Mouse (Mus musculus): ENCODE measurements around the gene Map3k12. TPM values are rescaled to one million over a fixed set of nuclear protein-coding genes. Genes with fewer than 3 reads are reported as not detected.

The Map3k12 gene
- polyA plus RNA-seq, 1 experiment from 2014 or later, result 27.7 TPM

- H3K4me1 ChIP-seq, result peaks cover 56% of the 10 kb centered on the region
- DNase-seq (ENCODE audit: low spot score), result no peak
Observed at GRCm38 (mm10) chr15:102516293-102516692, 571 bp downstream of the Map3k12 start.

GRCm38 (mm10) chr15:102515791-102516190 lies 1.1 kb downstream of the Map3k12 start:
- Histone ChIP-seq H3K9me3 (replicated peaks) (no peaks in the 10 kb centered on the region), H3K27me3 (ENCODE audit: low read depth, poor library complexity, severe bottlenecking) (no peaks in the 10 kb centered on the region), H3K4me1 (peaks cover 61% of the 10 kb centered on the region), H3K27ac (peak overlapping the region; percentile 98), H3K4me3 (peak overlapping the region; percentile 74), H3K36me3 (peaks cover 9% of the 10 kb centered on the region)
- no peak for DNase-seq (ENCODE audit: low spot score)
- 56% methylated on average over 4 of the region's 4 CpGs for WGBS

More at GRCm38 (mm10) chr15:102516293-102516692, 571 bp downstream of the Map3k12 start:
- Histone ChIP-seq H3K36me3 (peaks cover 14% of the 10 kb centered on the region), H3K27me3 (ENCODE audit: low read depth, poor library complexity, severe bottlenecking) (no peaks in the 10 kb centered on the region), H3K27ac (peak overlapping the region; percentile 98), H3K4me3 (peak overlapping the region; percentile 74), H3K9me3 (replicated peaks) (no peaks in the 10 kb centered on the region)
- 2% methylated on average over 12 of the region's 12 CpGs for WGBS

GRCm38 (mm10) chr15:102515261-102515660 lies 1.6 kb downstream of the Map3k12 start:
- Histone ChIP-seq H3K9me3 (replicated peaks) (no peaks in the 10 kb centered on the region), H3K4me1 (peaks cover 63% of the 10 kb centered on the region), H3K4me3 (peak overlapping the region; percentile 74; the same call in 1 of the 2 replicates), H3K27me3 (ENCODE audit: low read depth, poor library complexity, severe bottlenecking) (no peaks in the 10 kb centered on the region), H3K27ac (no peak overlapping the region), H3K36me3 (peaks cover 4% of the 10 kb centered on the region)
- WGBS, result 85% methylated on average over 2 of the region's 2 CpGs
- DNase-seq (ENCODE audit: low spot score), result peak; percentile 8

GRCm38 (mm10) chr15:102513004-102513403 lies 3.9 kb downstream of the Map3k12 start:
- peaks cover 59% of the 10 kb centered on the region for H3K4me1 ChIP-seq
- peak; percentile 17 for DNase-seq (ENCODE audit: low spot score)

GRCm38 (mm10) chr15:102512471-102512870 lies 4.4 kb downstream of the Map3k12 start:
- Histone ChIP-seq H3K4me3 (peak overlapping the region; percentile 64; the same call in 1 of the 2 replicates), H3K4me1 (peaks cover 57% of the 10 kb centered on the region), H3K27me3 (ENCODE audit: low read depth, poor library complexity, severe bottlenecking) (no peaks in the 10 kb centered on the region), H3K36me3 (peaks cover 11% of the 10 kb centered on the region; the same call in 1 of the 2 replicates), H3K9me3 (replicated peaks) (no peaks in the 10 kb centered on the region), H3K27ac (peak overlapping the region; percentile 84)
- DNase-seq (ENCODE audit: low spot score), result no peak

More at GRCm38 (mm10) chr15:102513004-102513403, 3.9 kb downstream of the Map3k12 start:
- Histone ChIP-seq H3K36me3 (peaks cover 5% of the 10 kb centered on the region; the same call in 1 of the 2 replicates), H3K4me3 (no peak overlapping the region), H3K9me3 (replicated peaks) (no peaks in the 10 kb centered on the region), H3K27me3 (ENCODE audit: low read depth, poor library complexity, severe bottlenecking) (no peaks in the 10 kb centered on the region), H3K27ac (no peak overlapping the region)
- 84% methylated on average over 3 of the region's 3 CpGs for WGBS

- H3K36me3 ChIP-seq, result peaks cover 15% of the 10 kb centered on the region
- no peaks in the 10 kb centered on the region for H3K9me3 ChIP-seq (replicated peaks)
- WGBS, result 26% methylated on average over 5 of the region's 5 CpGs
- H3K27ac ChIP-seq, result peak overlapping the region; percentile 84
- peak overlapping the region; percentile 64 for H3K4me3 ChIP-seq
- H3K27me3 ChIP-seq (ENCODE audit: low read depth, poor library complexity, severe bottlenecking), result no peaks in the 10 kb centered on the region
- no peak for DNase-seq (ENCODE audit: low spot score)
- H3K4me1 ChIP-seq, result peaks cover 53% of the 10 kb centered on the region
Observed at GRCm38 (mm10) chr15:102512010-102512409, 4.9 kb downstream of the Map3k12 start.

- H3K36me3 ChIP-seq, result peaks cover 20% of the 10 kb centered on the region
- no peaks in the 10 kb centered on the region for H3K27me3 ChIP-seq (ENCODE audit: low read depth, poor library complexity, severe bottlenecking)
- peak overlapping the region; percentile 64 for H3K4me3 ChIP-seq
- WGBS, result 6% methylated on average over 6 of the region's 6 CpGs
- peak overlapping the region; percentile 84 for H3K27ac ChIP-seq
- no peaks in the 10 kb centered on the region for H3K9me3 ChIP-seq (replicated peaks)
- DNase-seq (ENCODE audit: low spot score), result peak; percentile 59
- peaks cover 51% of the 10 kb centered on the region for H3K4me1 ChIP-seq
Observed at GRCm38 (mm10) chr15:102511285-102511833, 5.5 kb downstream of the Map3k12 start.

GRCm38 (mm10) chr15:102510590-102511284 lies 6.1 kb downstream of the Map3k12 start:
- H3K9me3 ChIP-seq (replicated peaks), result no peaks in the 10 kb centered on the region
- H3K27me3 ChIP-seq (ENCODE audit: low read depth, poor library complexity, severe bottlenecking), result no peaks in the 10 kb centered on the region
- DNase-seq (ENCODE audit: low spot score), result peak; percentile 98
- H3K4me1 ChIP-seq, result peaks cover 45% of the 10 kb centered on the region
- H3K27ac ChIP-seq, result peak overlapping the region; percentile 84
- 4% methylated on average over 34 of the region's 34 CpGs for WGBS
- peaks cover 25% of the 10 kb centered on the region for H3K36me3 ChIP-seq
- H3K4me3 ChIP-seq, result peak overlapping the region; percentile 64

- no peaks in the 10 kb centered on the region for H3K27me3 ChIP-seq (ENCODE audit: low read depth, poor library complexity, severe bottlenecking)
- H3K9me3 ChIP-seq (replicated peaks), result no peaks in the 10 kb centered on the region
- H3K4me3 ChIP-seq, result peak overlapping the region; percentile 64
- 13% methylated on average over 9 of the region's 9 CpGs for WGBS
- peak overlapping the region; percentile 84 for H3K27ac ChIP-seq
- peaks cover 39% of the 10 kb centered on the region for H3K4me1 ChIP-seq
- DNase-seq (ENCODE audit: low spot score), result peak; percentile 50
- peaks cover 29% of the 10 kb centered on the region for H3K36me3 ChIP-seq
Observed at GRCm38 (mm10) chr15:102510110-102510509, 6.8 kb downstream of the Map3k12 start.

GRCm38 (mm10) chr15:102508336-102508735 lies 8.5 kb downstream of the Map3k12 start:
- Histone ChIP-seq H3K4me3 (no peak overlapping the region), H3K27me3 (ENCODE audit: low read depth, poor library complexity, severe bottlenecking) (no peaks in the 10 kb centered on the region), H3K9me3 (replicated peaks) (no peaks in the 10 kb centered on the region), H3K36me3 (peaks cover 47% of the 10 kb centered on the region), H3K4me1 (peaks cover 39% of the 10 kb centered on the region), H3K27ac (no peak overlapping the region)
- DNase-seq (ENCODE audit: low spot score), result no peak
- WGBS, result 84% methylated on average over 3 of the region's 3 CpGs

GRCm38 (mm10) chr15:102507561-102507960 lies 9.3 kb downstream of the Map3k12 start:
- no peak for DNase-seq (ENCODE audit: low spot score)
- Histone ChIP-seq H3K4me3 (no peak overlapping the region), H3K4me1 (peaks cover 33% of the 10 kb centered on the region), H3K27me3 (ENCODE audit: low read depth, poor library complexity, severe bottlenecking) (no peaks in the 10 kb centered on the region), H3K36me3 (peaks cover 54% of the 10 kb centered on the region), H3K9me3 (replicated peaks) (no peaks in the 10 kb centered on the region), H3K27ac (no peak overlapping the region)

- H3K4me1 ChIP-seq, result peaks cover 26% of the 10 kb centered on the region
- no peak overlapping the region for H3K4me3 ChIP-seq
- no peak for DNase-seq (ENCODE audit: low spot score)
- no peaks in the 10 kb centered on the region for H3K27me3 ChIP-seq (ENCODE audit: low read depth, poor library complexity, severe bottlenecking)
- no peak overlapping the region for H3K27ac ChIP-seq
- no peaks in the 10 kb centered on the region for H3K9me3 ChIP-seq (replicated peaks)
- WGBS, result 91% methylated on average over 1 of the region's 1 CpGs
- H3K36me3 ChIP-seq, result peaks cover 61% of the 10 kb centered on the region
Observed at GRCm38 (mm10) chr15:102506864-102507263, 10.0 kb downstream of the Map3k12 start.

- DNase-seq (ENCODE audit: low spot score), result no peak
- Histone ChIP-seq H3K4me3 (no peak overlapping the region), H3K27ac (no peak overlapping the region), H3K9me3 (replicated peaks) (no peaks in the 10 kb centered on the region), H3K4me1 (peaks cover 22% of the 10 kb centered on the region), H3K27me3 (ENCODE audit: low read depth, poor library complexity, severe bottlenecking) (no peaks in the 10 kb centered on the region), H3K36me3 (peaks cover 66% of the 10 kb centered on the region)
- WGBS, result 80% methylated on average over 2 of the region's 2 CpGs
Observed at GRCm38 (mm10) chr15:102506464-102506830, 10.4 kb downstream of the Map3k12 start.

Measured in limb, embryonic 10.5 days (tissue).